In genomic region chr14:54527227-54528006, GRCm38 (mm10) we compare ENCODE assay signal across 8 mouse cellular contexts. TPM values are rescaled to one million over a fixed set of nuclear protein-coding genes. Genes with fewer than 3 reads are reported as not detected.
DNase-seq lines count a peak whose midpoint lies in the region; ATAC-seq and TF ChIP-seq lines count a peak whose summit lies in the region.

No protein-coding gene starts in this region.

- peak overlapping the region; percentile 71 for H3K4me2 ChIP-seq in limb, embryonic 14.5 days (replicated peaks; ENCODE audit: low read depth, low read length, severe bottlenecking)
- peak overlapping the region; percentile 65 for H3K4me2 ChIP-seq in neural tube, embryonic 13.5 days

- 4% methylated on average over 18 of the region's 18 CpGs for WGBS in heart, adult 2 months
- WGBS in limb, embryonic 14.5 days, result 0% methylated on average over 18 of the region's 18 CpGs
- WGBS in neural tube, embryonic 13.5 days, result under 1% methylated on average over 18 of the region's 18 CpGs

- no peaks in the 10 kb centered on the region for H3K79me2 ChIP-seq in heart, adult 2 months (replicated peaks; ENCODE audit: control insufficient read depth, insufficient read depth, low read length)

- no peak for TF ChIP-seq EP300 in heart, adult 2 months (IDR thresholded peaks at IDR 0.05; ENCODE audit: insufficient read depth, low read depth, low read length)
- no peak for TF ChIP-seq EP300 in ES-Bruce4 (IDR thresholded peaks at IDR 0.05; ENCODE audit: insufficient read depth, low read depth, low read length)

- peak overlapping the region; percentile 31; the same call in 1 of the 2 replicates for H3K4me3 ChIP-seq in heart, adult 2 months
- peak overlapping the region; percentile 23 for H3K4me3 ChIP-seq in ES-Bruce4 (ENCODE audit: low read depth, low read length)
- peak overlapping the region; percentile 35 for H3K4me3 ChIP-seq in limb, embryonic 14.5 days (replicated peaks; ENCODE audit: low read length)
- H3K4me3 ChIP-seq in neural tube, embryonic 13.5 days, result peak overlapping the region; percentile 40

- ATAC-seq in limb, embryonic 14.5 days (ENCODE audit: low FRiP score, low read depth), result peak; percentile 69
- ATAC-seq in neural tube, embryonic 13.5 days (ENCODE audit: low read depth), result peak; percentile 83

- H3K4me1 ChIP-seq in heart, adult 2 months (ENCODE audit: control insufficient read depth, insufficient read depth, low read length), result peaks cover 2% of the 10 kb centered on the region; the same call in 1 of the 2 replicates
- H3K4me1 ChIP-seq in ES-Bruce4 (ENCODE audit: control insufficient read depth, insufficient read depth, low read length), result peaks cover 1% of the 10 kb centered on the region
- peaks cover 13% of the 10 kb centered on the region for H3K4me1 ChIP-seq in limb, embryonic 14.5 days (ENCODE audit: control insufficient read depth, insufficient read depth, low read length)
- peaks cover 15% of the 10 kb centered on the region for H3K4me1 ChIP-seq in neural tube, embryonic 13.5 days (replicated peaks)

- DNase-seq in heart, adult 2 months, result no peak
- DNase-seq in heart, adult 9 months (ENCODE audit: low spot score in 2 of 2), result no peak
- peak; percentile 72 for DNase-seq in embryo, embryonic 11 days
- DNase-seq in heart, postnatal 4 days, result peak; percentile 37
- DNase-seq in limb, embryonic 14.5 days (ENCODE audit: low spot score), result peak; percentile 40
- DNase-seq in adrenal gland, adult 8-10 months, result no peak

- intact Hi-C loops in heart, adult 2 months (cut with DNase I), result loop anchor here (5.0 kb wide), 2 partner anchors 50 to 115 kb away; partner anchors contain the start of genes Ajuba, Cdh24 and Gm17606

- no peaks in the 10 kb centered on the region for H3K27me3 ChIP-seq in heart, adult 2 months (ENCODE audit: control insufficient read depth, insufficient read depth, low read length)
- H3K27me3 ChIP-seq in ES-Bruce4 (ENCODE audit: control insufficient read depth, insufficient read depth, low read length, poor library complexity, severe bottlenecking), result no peaks in the 10 kb centered on the region; the same call in 1 of the 2 replicates
- no peaks in the 10 kb centered on the region for H3K27me3 ChIP-seq in limb, embryonic 14.5 days (ENCODE audit: control insufficient read depth, insufficient read depth, low read length)
- H3K27me3 ChIP-seq in neural tube, embryonic 13.5 days, result no peaks in the 10 kb centered on the region

- no peak overlapping the region for H3K27ac ChIP-seq in heart, adult 2 months
- H3K27ac ChIP-seq in ES-Bruce4 (ENCODE audit: insufficient read depth, low read length), result no peak overlapping the region
- no peak overlapping the region for H3K27ac ChIP-seq in limb, embryonic 14.5 days (replicated peaks; ENCODE audit: low read depth, low read length)
- peak overlapping the region; percentile 86 for H3K27ac ChIP-seq in neural tube, embryonic 13.5 days (replicated peaks)

- no peak for TF ChIP-seq POLR2A in heart, adult 2 months (IDR thresholded peaks at IDR 0.05; ENCODE audit: insufficient read depth, low read depth, low read length)
- no peak for TF ChIP-seq POLR2A in ES-Bruce4 (IDR thresholded peaks at IDR 0.05; ENCODE audit: insufficient read depth, low read length)
- no peak for TF ChIP-seq POLR2A in limb, embryonic 14.5 days (IDR thresholded peaks at IDR 0.05; ENCODE audit: borderline replicate concordance, extremely low read depth, insufficient read depth, insufficient read length)

- TF ChIP-seq CTCF in heart, adult 2 months (IDR thresholded peaks at IDR 0.05), result no peak
- no peak for TF ChIP-seq CTCF in ES-Bruce4 (IDR thresholded peaks at IDR 0.05; ENCODE audit: low read depth, low read length)

- no peaks in the 10 kb centered on the region for H3K36me3 ChIP-seq in heart, adult 2 months (ENCODE audit: control insufficient read depth, insufficient read depth, low read length)
- H3K36me3 ChIP-seq in ES-Bruce4 (ENCODE audit: control insufficient read depth, insufficient read depth, low read length, poor library complexity, severe bottlenecking), result no peaks in the 10 kb centered on the region
- no peaks in the 10 kb centered on the region for H3K36me3 ChIP-seq in limb, embryonic 14.5 days (ENCODE audit: control insufficient read depth, insufficient read depth, low read length)
- no peaks in the 10 kb centered on the region for H3K36me3 ChIP-seq in neural tube, embryonic 13.5 days

- no peaks in the 10 kb centered on the region for H3K9me3 ChIP-seq in ES-Bruce4 (replicated peaks; ENCODE audit: control insufficient read depth, insufficient read depth, low read length, poor library complexity, severe bottlenecking)
- no peaks in the 10 kb centered on the region for H3K9me3 ChIP-seq in limb, embryonic 14.5 days (ENCODE audit: control insufficient read depth, low read length)
- H3K9me3 ChIP-seq in neural tube, embryonic 13.5 days, result no peaks in the 10 kb centered on the region

- H3K9ac ChIP-seq in heart, adult 2 months (ENCODE audit: low read depth, low read length), result peak overlapping the region; percentile 56
- peak overlapping the region; percentile 46; the same call in 1 of the 2 replicates for H3K9ac ChIP-seq in ES-Bruce4 (ENCODE audit: low read depth, poor library complexity, severe bottlenecking)
- H3K9ac ChIP-seq in limb, embryonic 14.5 days (ENCODE audit: low read depth, low read length, severe bottlenecking), result peak overlapping the region; percentile 60
- peak overlapping the region; percentile 74 for H3K9ac ChIP-seq in neural tube, embryonic 13.5 days

RNA-seq across cellular contexts. Expression of gene Prmt5, which starts 10.1 kb away (rescaled TPM):
- total RNA-seq in heart, adult 2 months (2021), result 10 to 100 TPM; 27.4 to 29.7 TPM
- 26.8 and 35.8 TPM in 2 replicates for polyA plus RNA-seq in heart, adult 2 months (2012; rRNA removed)
- 165 and 183 TPM in 2 replicates for polyA plus RNA-seq in ES-Bruce4 (2011; ENCODE audit: insufficient read depth, insufficient read length, low read depth, missing spikeins)
- total RNA-seq in heart, postnatal 4 days (2021), result 10 to 100 TPM; 36.2 to 36.5 TPM
- 72.7 and 77.0 TPM in 2 replicates for polyA plus RNA-seq in limb, embryonic 14.5 days (2012; rRNA removed)
- 68.5 and 74.3 TPM in 2 replicates for polyA plus RNA-seq in limb, embryonic 14.5 days (2014; fragmentation: Nextera tagmentation; extraction: Ambion mirVana)
- polyA plus RNA-seq in neural tube, embryonic 13.5 days (2015; fragmentation: Nextera tagmentation; extraction: Ambion mirVana), result 91.6 and 95.0 TPM in 2 replicates
- total RNA-seq in adrenal gland, adult 8-10 months (2022), result 10 to 100 TPM; 48.4 to 53.6 (median 50.9) TPM

RNA-seq across cellular contexts. Expression of gene Haus4, which starts 27.0 kb away (rescaled TPM):
- total RNA-seq in heart, adult 2 months (2021), result 1 to 10 TPM; 3.5 to 3.8 TPM
- 3.2 and 4.1 TPM in 2 replicates for polyA plus RNA-seq in heart, adult 2 months (2012; rRNA removed)
- 68.6 and 72.3 TPM in 2 replicates for polyA plus RNA-seq in ES-Bruce4 (2011; ENCODE audit: insufficient read depth, insufficient read length, low read depth, missing spikeins)
- 10 to 100 TPM; 30.6 to 32.7 TPM for total RNA-seq in heart, postnatal 4 days (2021)
- 33.8 and 39.4 TPM in 2 replicates for polyA plus RNA-seq in limb, embryonic 14.5 days (2012; rRNA removed)
- 45.1 and 46.8 TPM in 2 replicates for polyA plus RNA-seq in limb, embryonic 14.5 days (2014; fragmentation: Nextera tagmentation; extraction: Ambion mirVana)
- 26.3 and 28.6 TPM in 2 replicates for polyA plus RNA-seq in neural tube, embryonic 13.5 days (2015; fragmentation: Nextera tagmentation; extraction: Ambion mirVana)
- total RNA-seq in adrenal gland, adult 8-10 months (2022), result 10 to 100 TPM; 24.1 to 34.1 (median 29.4) TPM

RNA-seq across cellular contexts. Expression of gene Ajuba, which starts 49.9 kb away (rescaled TPM):
- total RNA-seq in heart, adult 2 months (2021), result 1 to 10 TPM; 4.6 to 4.8 TPM
- polyA plus RNA-seq in heart, adult 2 months (2012; rRNA removed), result 7.8 and 13.4 TPM in 2 replicates
- polyA plus RNA-seq in ES-Bruce4 (2011; ENCODE audit: insufficient read depth, insufficient read length, low read depth, missing spikeins), result 112 TPM in 2 replicates
- 10 to 100 TPM; 19.4 to 20.3 TPM for total RNA-seq in heart, postnatal 4 days (2021)
- polyA plus RNA-seq in limb, embryonic 14.5 days (2012; rRNA removed), result 61.4 and 66.1 TPM in 2 replicates
- polyA plus RNA-seq in limb, embryonic 14.5 days (2014; fragmentation: Nextera tagmentation; extraction: Ambion mirVana), result 18.1 and 24.2 TPM in 2 replicates
- 11.3 and 15.5 TPM in 2 replicates for polyA plus RNA-seq in neural tube, embryonic 13.5 days (2015; fragmentation: Nextera tagmentation; extraction: Ambion mirVana)
- 10 to 100 TPM; 23.7 to 41.6 (median 32.6) TPM for total RNA-seq in adrenal gland, adult 8-10 months (2022)

RNA-seq across cellular contexts. Expression of gene Rem2, which starts 51.5 kb away (rescaled TPM):
- not detected for total RNA-seq in heart, adult 2 months (2021)
- not detected in 2 replicates for polyA plus RNA-seq in heart, adult 2 months (2012; rRNA removed)
- polyA plus RNA-seq in ES-Bruce4 (2011; ENCODE audit: insufficient read depth, insufficient read length, low read depth, missing spikeins), result 2.6 and 4.0 TPM in 2 replicates
- total RNA-seq in heart, postnatal 4 days (2021), result under 1 TPM; 0.14 to 0.23 TPM
- polyA plus RNA-seq in limb, embryonic 14.5 days (2012; rRNA removed), result 1.7 TPM in 2 replicates
- polyA plus RNA-seq in limb, embryonic 14.5 days (2014; fragmentation: Nextera tagmentation; extraction: Ambion mirVana), result 1.4 and 2.1 TPM in 2 replicates
- polyA plus RNA-seq in neural tube, embryonic 13.5 days (2015; fragmentation: Nextera tagmentation; extraction: Ambion mirVana), result 47.8 and 51.3 TPM in 2 replicates
- total RNA-seq in adrenal gland, adult 8-10 months (2022), result 1 to 10 TPM in 1 of 4 experiments, under 1 TPM in 3; 0.25 to 1.9 (median 0.45) TPM

Comparison
In these comparisons a context has a peak if more than half of its experiments do, and no peak if none do; other contexts are left out.
1. DNase-seq: peak in embryo, embryonic 11 days (single experiment), heart, postnatal 4 days (single experiment) and limb, embryonic 14.5 days (single experiment); none in heart, adult 2 months (0 of 2), heart, adult 9 months (0 of 2) and adrenal gland, adult 8-10 months (single experiment).
2. Peak in every context shown above with its lines, with median percentiles within 50 percentile points of each other: H3K4me3 ChIP-seq and H3K9ac ChIP-seq.